Mouse (Mus musculus) midbrain, embryonic 13.5 days (tissue): ENCODE data around the gene Slc35f2. TPM values are rescaled to one million over a fixed set of nuclear protein-coding genes. Genes with fewer than 3 reads are reported as not detected.
A peak's percentile ranks its signal among the peaks of the same experiment; 100 is the strongest.

Source experiments
- ATAC-seq: fragments of 200-750 bp; cut with Nextera tagmentation; 2 replicates; pipeline ENCODE4 v1.8.0; 2017; ENCODE audit warnings: mild to moderate bottlenecking, moderate TSS enrichment, moderate library complexity
- H3K27ac ChIP-seq: fragments of 300-500 bp; sonication (generic); 2 replicates; pipeline ENCODE4 v1.5.1; 2015; ENCODE audit warnings: inconsistent platforms, mild to moderate bottlenecking, moderate library complexity
- H3K27me3 ChIP-seq: fragments of 300-500 bp; sonication (generic); 2 replicates; pipeline ENCODE4 v1.6.1; 2015; ENCODE audit warnings: mild to moderate bottlenecking, inconsistent platforms
- H3K36me3 ChIP-seq: fragments of 300-500 bp; sonication (generic); 2 replicates; pipeline ENCODE4 v1.6.1; 2015; ENCODE audit warnings: mild to moderate bottlenecking, inconsistent platforms
- H3K4me1 ChIP-seq: fragments of 300-500 bp; sonication (generic); replicated peaks from 2 replicates; pipeline ENCODE4 v1.6.1; 2015; ENCODE audit warnings: inconsistent platforms
- H3K4me2 ChIP-seq: fragments of 300-500 bp; sonication (generic); replicated peaks from 2 replicates; pipeline ENCODE4 v1.6.1; 2015; ENCODE audit warnings: moderate library complexity, mild to moderate bottlenecking, inconsistent platforms
- H3K4me3 ChIP-seq: fragments of 300-500 bp; sonication (generic); replicated peaks from 2 replicates; pipeline ENCODE4 v1.5.1; 2015; ENCODE audit warnings: mild to moderate bottlenecking, inconsistent platforms
- H3K9ac ChIP-seq: fragments of 300-500 bp; sonication (generic); replicated peaks from 2 replicates; pipeline ENCODE4 v1.6.1; 2015; ENCODE audit warnings: mild to moderate bottlenecking, inconsistent platforms
- H3K9me3 ChIP-seq: fragments of 300-500 bp; sonication (generic); 2 replicates; pipeline ENCODE4 v1.6.1; 2016; ENCODE audit warnings: mild to moderate bottlenecking, inconsistent platforms
- whole genome bisulfite sequencing: fragments of 180-500 bp; shearing (Covaris S2); methylation state at CpG from one replicate; pipeline ENCODE4 v1.1.7; 2015; 5-methylcytosine and 5-hydroxymethylcytosine counted together
- polyA plus RNA-seq: library from polyadenylated mRNA; unstranded; fragments of >200 nt; fragmentation: Nextera tagmentation; extraction: Ambion mirVana; gene quantifications from 2 replicates; pipeline ENCODE4 v1.2.1, GENCODE M21; 2015

Slc35f2 gene
- polyA plus RNA-seq = 3.6 and 3.9 TPM in 2 replicates

- H3K4me2 ChIP-seq = peak within 1 kb of the TSS; percentile 81
- no peak within 1 kb of the TSS for H3K27ac ChIP-seq
- peak; percentile 90 for ATAC-seq
- H3K36me3 ChIP-seq = no peaks in the 10 kb centered on the region
- peak within 1 kb of the TSS; percentile 60 for H3K4me3 ChIP-seq
- under 1% methylated on average over 50 of the region's 50 CpGs for WGBS
- peak within 1 kb of the TSS; percentile 69 for H3K9ac ChIP-seq
- H3K9me3 ChIP-seq = peaks cover 7% of the 10 kb centered on the region; the same call in 1 of the 2 replicates
- H3K4me1 ChIP-seq = peaks cover 13% of the 10 kb centered on the region
- H3K27me3 ChIP-seq = peaks cover 39% of the 10 kb centered on the region
Observed at GRCm38 (mm10) chr9:53771344-53772021, at the start of gene Slc35f2. TSS of gene Slc35f2 (plus strand) at chr9:53771538.

GRCm38 (mm10) chr9:53740829-53741404, 30.4 kb upstream of the Slc35f2 start:
- H3K9ac ChIP-seq = no peak overlapping the region
- H3K27me3 ChIP-seq = no peaks in the 10 kb centered on the region
- no peak overlapping the region for H3K27ac ChIP-seq
- no peaks in the 10 kb centered on the region for H3K4me1 ChIP-seq
- WGBS = 69% methylated on average over 3 of the region's 3 CpGs
- H3K9me3 ChIP-seq = no peaks in the 10 kb centered on the region
- H3K36me3 ChIP-seq = no peaks in the 10 kb centered on the region
- no peak overlapping the region for H3K4me3 ChIP-seq
- no peak for ATAC-seq
- H3K4me2 ChIP-seq = no peak overlapping the region

- peaks cover under 1% of the 10 kb centered on the region; the same call in 1 of the 2 replicates for H3K27me3 ChIP-seq
- no peaks in the 10 kb centered on the region for H3K36me3 ChIP-seq
- H3K4me2 ChIP-seq = no peak overlapping the region
- WGBS = 86% methylated on average over 13 of the region's 13 CpGs
- no peaks in the 10 kb centered on the region for H3K4me1 ChIP-seq
- H3K27ac ChIP-seq = no peak overlapping the region
- H3K4me3 ChIP-seq = no peak overlapping the region
- no peak overlapping the region for H3K9ac ChIP-seq
- no peaks in the 10 kb centered on the region for H3K9me3 ChIP-seq
- ATAC-seq = no peak
Observed at GRCm38 (mm10) chr9:53750411-53750810, 20.9 kb upstream of the Slc35f2 start.

- Histone ChIP-seq H3K9ac (no peak overlapping the region), H3K4me3 (no peak overlapping the region), H3K4me1 (no peaks in the 10 kb centered on the region), H3K36me3 (no peaks in the 10 kb centered on the region), H3K27me3 (peaks cover 4% of the 10 kb centered on the region), H3K9me3 (no peaks in the 10 kb centered on the region), H3K27ac (no peak overlapping the region), H3K4me2 (no peak overlapping the region)
- ATAC-seq = no peak
- WGBS = 46% methylated on average over 5 of the region's 5 CpGs
Observed at GRCm38 (mm10) chr9:53750899-53751298, 20.4 kb upstream of the Slc35f2 start.

GRCm38 (mm10) chr9:53754801-53755200, 16.5 kb upstream of the Slc35f2 start:
- Histone ChIP-seq H3K4me1 (no peaks in the 10 kb centered on the region), H3K4me2 (no peak overlapping the region), H3K36me3 (no peaks in the 10 kb centered on the region), H3K27ac (no peak overlapping the region), H3K9me3 (no peaks in the 10 kb centered on the region), H3K27me3 (peaks cover 4% of the 10 kb centered on the region), H3K4me3 (no peak overlapping the region), H3K9ac (no peak overlapping the region)
- ATAC-seq = no peak

- Histone ChIP-seq H3K4me2 (no peak overlapping the region), H3K27me3 (peaks cover 4% of the 10 kb centered on the region), H3K4me1 (no peaks in the 10 kb centered on the region), H3K9me3 (no peaks in the 10 kb centered on the region), H3K4me3 (no peak overlapping the region), H3K9ac (no peak overlapping the region), H3K27ac (no peak overlapping the region), H3K36me3 (no peaks in the 10 kb centered on the region)
- 99% methylated on average over 2 of the region's 2 CpGs for WGBS
- no peak for ATAC-seq
Observed at GRCm38 (mm10) chr9:53758142-53758541, 13.2 kb upstream of the Slc35f2 start.

- H3K4me3 ChIP-seq = no peak overlapping the region
- H3K9ac ChIP-seq = no peak overlapping the region
- ATAC-seq = no peak
- 0 out of 2 replicates have a peak, but pooled peaks cover 4% of the 10 kb centered on the region for H3K27me3 ChIP-seq
- peaks cover 7% of the 10 kb centered on the region; the same call in 1 of the 2 replicates for H3K9me3 ChIP-seq
- WGBS = 86% methylated on average over 8 of the region's 8 CpGs
- H3K27ac ChIP-seq = no peak overlapping the region
- H3K4me1 ChIP-seq = no peaks in the 10 kb centered on the region
- H3K4me2 ChIP-seq = no peak overlapping the region
- no peaks in the 10 kb centered on the region for H3K36me3 ChIP-seq
Observed at GRCm38 (mm10) chr9:53764697-53765096, 6.6 kb upstream of the Slc35f2 start.

GRCm38 (mm10) chr9:53768486-53768885, 2.9 kb upstream of the Slc35f2 start:
- Histone ChIP-seq H3K9me3 (peaks cover 7% of the 10 kb centered on the region; the same call in 1 of the 2 replicates), H3K27me3 (peaks cover 37% of the 10 kb centered on the region), H3K9ac (no peak overlapping the region), H3K4me2 (no peak overlapping the region), H3K27ac (no peak overlapping the region), H3K36me3 (no peaks in the 10 kb centered on the region), H3K4me3 (no peak overlapping the region), H3K4me1 (peaks cover 13% of the 10 kb centered on the region)
- ATAC-seq = no peak
- WGBS = 84% methylated on average over 5 of the region's 5 CpGs

- Histone ChIP-seq H3K36me3 (no peaks in the 10 kb centered on the region), H3K4me3 (peak overlapping the region; percentile 60), H3K4me1 (peaks cover 13% of the 10 kb centered on the region), H3K9me3 (peaks cover 7% of the 10 kb centered on the region; the same call in 1 of the 2 replicates), H3K4me2 (peak overlapping the region; percentile 81), H3K27ac (no peak overlapping the region), H3K27me3 (peaks cover 39% of the 10 kb centered on the region), H3K9ac (no peak overlapping the region)
- ATAC-seq = no peak
- 49% methylated on average over 12 of the region's 12 CpGs for WGBS
Observed at GRCm38 (mm10) chr9:53770771-53771343, 481 bp upstream of the Slc35f2 start.

- ATAC-seq = peak; percentile 45
- peaks cover 39% of the 10 kb centered on the region for H3K27me3 ChIP-seq
- peaks cover 13% of the 10 kb centered on the region for H3K4me1 ChIP-seq
- no peak overlapping the region for H3K27ac ChIP-seq
- H3K9me3 ChIP-seq = peaks cover 6% of the 10 kb centered on the region; the same call in 1 of the 2 replicates
- no peaks in the 10 kb centered on the region for H3K36me3 ChIP-seq
- peak overlapping the region; percentile 81 for H3K4me2 ChIP-seq
- H3K9ac ChIP-seq = peak overlapping the region; percentile 69
- 2% methylated on average over 17 of the region's 17 CpGs for WGBS
- peak overlapping the region; percentile 60 for H3K4me3 ChIP-seq
Observed at GRCm38 (mm10) chr9:53772121-53772561, 803 bp downstream of the Slc35f2 start.

GRCm38 (mm10) chr9:53775511-53775910, 4.2 kb downstream of the Slc35f2 start:
- H3K9ac ChIP-seq = no peak overlapping the region
- no peak overlapping the region for H3K4me3 ChIP-seq
- ATAC-seq = no peak
- H3K4me2 ChIP-seq = no peak overlapping the region
- peaks cover 13% of the 10 kb centered on the region for H3K4me1 ChIP-seq
- no peaks in the 10 kb centered on the region for H3K36me3 ChIP-seq
- H3K27me3 ChIP-seq = peaks cover 32% of the 10 kb centered on the region
- 92% methylated on average over 2 of the region's 2 CpGs for WGBS
- H3K9me3 ChIP-seq = no peaks in the 10 kb centered on the region
- H3K27ac ChIP-seq = no peak overlapping the region
